Mouse (Mus musculus): ENCODE data around the gene Cdh13.

- TF ChIP-seq POLR2A (IDR thresholded peaks at IDR 0.05; ENCODE audit: borderline replicate concordance, insufficient read depth, low read length) (no peak), CTCF (IDR thresholded peaks at IDR 0.05; ENCODE audit: borderline replicate concordance, insufficient read depth, low read depth, low read length) (no peak)
Observed at GRCm38 (mm10) chr8:118404836-118405235, 121.3 kb downstream of the Cdh13 start.
